Mouse (Mus musculus): ENCODE measurements around the gene Gnb5.
"Not testable (repeated sequence)": the region's sequence is repeated elsewhere in the genome, so short reads cannot be mapped to it uniquely, and the experiment has no call there.

Gene Gnb5

GRCm38 (mm10) chr9:75362201-75362600, 56.1 kb downstream of the Gnb5 start:
- DNase-seq, result no peak

DNA sequence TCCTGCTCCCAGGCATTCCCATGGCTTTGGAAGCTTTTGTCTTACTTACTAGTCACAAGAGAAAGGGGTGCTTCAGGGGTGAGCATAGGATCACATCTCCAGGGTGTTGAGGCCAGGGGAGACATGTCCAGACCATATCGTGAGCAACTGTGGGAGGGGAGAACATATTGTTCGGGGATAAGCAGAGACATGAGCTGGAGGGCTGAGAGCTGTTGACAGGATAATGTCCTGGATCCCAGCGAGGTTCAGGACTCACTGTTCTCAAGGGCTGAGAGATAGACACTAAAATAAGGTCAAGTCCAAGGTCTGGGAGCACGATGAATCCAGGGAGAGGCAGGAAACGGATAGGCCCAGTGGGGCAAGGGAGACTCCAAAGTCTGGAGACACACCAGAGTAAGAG, 56.9 kb downstream of the Gnb5 start:
- DNase-seq, result no peak

DNA sequence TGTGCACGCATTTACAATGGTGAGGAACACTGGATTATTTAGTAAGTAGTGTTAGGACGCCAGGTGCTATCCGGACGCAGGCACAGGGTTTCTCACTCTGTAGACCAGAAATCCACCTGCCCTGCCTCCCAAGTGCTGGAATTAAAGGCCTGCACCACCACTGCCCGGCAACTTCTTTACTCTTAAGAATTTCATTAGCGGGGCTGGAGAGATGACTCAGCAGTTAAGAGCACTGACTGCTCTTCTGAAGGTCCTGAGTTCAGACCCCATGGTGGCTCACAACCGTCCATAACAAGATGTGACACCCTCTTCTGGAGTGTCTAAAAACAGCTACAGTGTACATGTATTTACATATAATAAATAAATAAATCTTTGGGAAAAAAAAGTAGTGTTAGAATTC, 57.6 kb downstream of the Gnb5 start:
- not testable (repeated sequence) for DNase-seq

- no peak for DNase-seq
Measured at GRCm38 (mm10) chr9:75365195-75365594, 59.1 kb downstream of the Gnb5 start.

GRCm38 (mm10) chr9:75366191-75366590, 60.1 kb downstream of the Gnb5 start:
- no peak for DNase-seq

DNA sequence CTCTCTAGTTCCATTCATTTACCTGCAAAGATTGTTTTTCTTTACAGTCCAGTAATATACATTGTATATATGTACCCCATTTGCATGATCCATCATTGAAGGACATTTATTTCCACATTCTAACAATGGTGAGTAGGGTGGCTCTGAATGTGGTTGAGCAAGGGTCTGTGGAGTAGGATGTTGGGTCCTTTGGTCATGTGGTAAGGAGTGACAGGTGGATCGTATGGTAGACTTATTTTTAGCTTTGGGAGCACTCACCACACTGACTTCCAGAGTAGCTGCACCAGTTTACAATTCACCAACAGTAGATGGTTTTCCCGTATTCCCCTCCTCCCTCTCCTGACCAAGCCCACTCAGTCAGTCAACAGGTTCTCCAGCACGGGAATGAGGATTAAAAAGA, 62.7 kb downstream of the Gnb5 start:
- no peak for DNase-seq

- peak; percentile 46 to 69 for DNase-seq
Measured at GRCm38 (mm10) chr9:75375606-75376005, 69.5 kb downstream of the Gnb5 start.

DNA sequence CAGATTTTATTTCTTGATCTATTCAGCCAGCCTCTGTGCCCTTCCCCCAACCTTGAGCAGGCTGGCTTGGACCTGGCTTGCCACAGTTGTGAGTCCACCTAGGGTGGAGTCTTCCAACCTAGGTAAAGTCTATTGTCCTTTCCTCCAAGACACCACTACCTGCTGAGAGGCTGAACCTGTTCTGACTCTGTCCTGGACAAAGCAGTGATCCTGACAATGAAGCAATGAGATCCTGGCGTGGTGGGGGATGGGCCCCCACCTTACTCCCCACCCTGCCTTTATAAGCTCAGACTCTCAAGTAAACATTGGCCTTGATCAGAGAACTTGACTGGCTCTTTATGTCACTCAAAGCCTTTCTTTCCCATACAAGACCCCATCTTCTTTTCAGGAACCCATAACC, 70.3 kb downstream of the Gnb5 start:
- no peak for DNase-seq

GRCm38 (mm10) chr9:75378774-75379173, 72.7 kb downstream of the Gnb5 start:
- no peak for DNase-seq

DNA sequence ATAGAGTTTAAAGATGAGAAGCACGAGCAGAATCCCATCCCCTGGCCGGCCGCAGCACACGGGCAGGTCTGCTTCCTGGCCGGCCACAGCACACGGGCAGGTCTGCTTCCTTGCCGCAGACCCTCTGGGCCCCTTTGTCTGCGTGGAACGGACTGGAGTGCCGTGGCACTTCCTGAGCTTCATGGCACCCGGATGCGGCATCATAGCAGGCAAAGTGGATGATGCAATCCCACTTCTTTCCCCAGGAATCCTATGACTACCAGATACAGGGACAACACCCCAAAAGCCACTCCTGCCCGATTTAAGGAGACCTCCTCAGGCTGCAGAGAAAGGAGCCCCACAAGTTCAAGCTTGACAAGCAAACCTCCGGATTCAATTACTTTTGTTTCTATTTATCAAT, 76.7 kb downstream of the Gnb5 start:
- no peak for DNase-seq

GRCm38 (mm10) chr9:75383785-75384184, 77.7 kb downstream of the Gnb5 start:
- no peak for DNase-seq

DNA sequence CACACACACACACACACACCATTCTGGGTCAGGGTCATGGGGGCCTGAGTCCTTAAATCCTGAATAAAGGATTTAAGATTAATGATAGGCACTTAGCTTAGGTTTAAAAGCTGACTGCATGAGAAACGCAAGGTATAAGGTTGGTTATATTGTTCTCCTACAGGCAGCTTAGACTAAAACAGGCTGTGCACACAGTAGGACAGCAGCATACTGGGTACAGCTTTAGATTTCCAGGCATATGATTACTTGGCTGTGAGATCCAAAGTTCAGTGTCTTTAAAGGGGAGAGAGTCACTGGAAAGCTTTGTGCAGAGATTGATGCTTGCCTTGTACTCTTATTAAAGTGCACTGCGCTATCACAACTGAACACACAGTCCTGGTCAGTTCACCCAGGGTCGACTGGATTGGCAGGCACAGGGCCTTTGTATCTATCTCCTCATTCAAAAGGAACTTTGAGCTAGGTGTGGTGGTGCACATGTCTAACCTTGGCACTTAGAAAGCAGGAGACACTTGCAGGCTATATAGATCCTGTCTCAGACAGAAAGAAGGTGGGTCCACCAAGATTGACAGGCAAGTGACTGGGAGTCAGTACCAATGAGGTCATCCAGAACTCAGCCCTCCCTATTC, 78.4 kb downstream of the Gnb5 start:
- DNase-seq, result no peak

GRCm38 (mm10) chr9:75385218-75385974, 79.3 kb downstream of the Gnb5 start:
- no peak for DNase-seq

- DNase-seq, result no peak
Measured at GRCm38 (mm10) chr9:75393251-75393650, 87.2 kb downstream of the Gnb5 start.
